Mouse (Mus musculus): ENCODE measurements at regions not wholly inside any gene's neighbourhood (a gene's known extent, or its start where the extent isn't known, plus 50 kb on each side); places are given as distances from the start of the nearest gene placed in this dataset.

GRCm38 (mm10) chr2:19049877-19050731 lies 52.0 kb downstream of the 4930426L09Rik start:
- no peak for DNase-seq

GRCm38 (mm10) chr2:19055500-19055899 lies 57.4 kb downstream of the 4930426L09Rik start:
- DNase-seq = no peak

GRCm38 (mm10) chr2:19057859-19058258 lies 59.7 kb downstream of the 4930426L09Rik start:
- DNase-seq = no peak

GRCm38 (mm10) chr2:19058765-19059164 lies 60.6 kb downstream of the 4930426L09Rik start:
- DNase-seq = no peak

GRCm38 (mm10) chr2:19059246-19059645 lies 61.1 kb downstream of the 4930426L09Rik start:
- no peak for DNase-seq

GRCm38 (mm10) chr2:19060218-19060915 lies 62.2 kb downstream of the 4930426L09Rik start:
- no peak for DNase-seq

- peak; percentile 15 to 34 for DNase-seq
Observed at GRCm38 (mm10) chr2:19064560-19065362, 66.6 kb downstream of the 4930426L09Rik start.

- no peak for DNase-seq
Observed at GRCm38 (mm10) chr2:19065511-19065910, 67.4 kb downstream of the 4930426L09Rik start.

- no peak for DNase-seq
Observed at GRCm38 (mm10) chr2:19068161-19068560, 70.0 kb downstream of the 4930426L09Rik start.

GRCm38 (mm10) chr2:19083816-19084215 lies 85.7 kb downstream of the 4930426L09Rik start:
- DNase-seq = no peak

GRCm38 (mm10) chr2:19085105-19085504 lies 87.0 kb downstream of the 4930426L09Rik start:
- no peak for DNase-seq

- no peak for DNase-seq
Observed at GRCm38 (mm10) chr2:19086167-19086566, 88.0 kb downstream of the 4930426L09Rik start.

- DNase-seq = no peak
Observed at GRCm38 (mm10) chr2:19086621-19087020, 88.5 kb downstream of the 4930426L09Rik start.

GRCm38 (mm10) chr2:19099384-19099783 lies 99.7 kb upstream of the Armc3 start:
- DNase-seq = no peak

GRCm38 (mm10) chr2:19108753-19109152 lies 90.3 kb upstream of the Armc3 start:
- no peak for DNase-seq

- no peak for DNase-seq
Observed at GRCm38 (mm10) chr2:19119871-19120270, 79.2 kb upstream of the Armc3 start.

GRCm38 (mm10) chr2:19132864-19133263 lies 66.2 kb upstream of the Armc3 start:
- DNase-seq = no peak

- DNase-seq = no peak
Observed at GRCm38 (mm10) chr2:19142586-19142985, 56.5 kb upstream of the Armc3 start.

GRCm38 (mm10) chr2:19145412-19145811 lies 53.7 kb upstream of the Armc3 start:
- DNase-seq = no peak

- DNase-seq = peak in 1 of 2 experiments; percentile 21
Observed at GRCm38 (mm10) chr2:19145881-19146280, 53.2 kb upstream of the Armc3 start.

- no peak for DNase-seq
Observed at GRCm38 (mm10) chr2:19146289-19146688, 52.8 kb upstream of the Armc3 start.

GRCm38 (mm10) chr2:19148812-19149211 lies 50.3 kb upstream of the Armc3 start:
- peak in 1 of 2 experiments; percentile 18 for DNase-seq

All from cerebellum, postnatal 25 days (tissue).